Mouse (Mus musculus) lung, postnatal 0 days (tissue): ENCODE measurements at regions not wholly inside any gene's neighbourhood (a gene's known extent, or its start where the extent isn't known, plus 50 kb on each side); places are given as distances from the start of the nearest gene placed in this dataset.

Source experiments
- CTCF ChIP-seq: IDR thresholded peaks from 2 replicates; pipeline ENCODE4 v1.5.1; 2016; ENCODE audit warnings: antibody characterized with exemption, mild to moderate bottlenecking
- EP300 ChIP-seq: IDR thresholded peaks from 2 replicates; pipeline ENCODE4 v1.6.1; 2016; ENCODE audit warnings: antibody characterized with exemption, mild to moderate bottlenecking, control low read depth

GRCm38 (mm10) chrX:16998578-16998977 lies 87.0 kb upstream of the Ndp start:
- no peak for TF ChIP-seq CTCF
- no peak for TF ChIP-seq EP300
